8 mouse cellular contexts compared by ENCODE assay signal in genomic region chr1:155293446-155293845, GRCm38 (mm10). TPM values are rescaled to one million over a fixed set of nuclear protein-coding genes. Genes with fewer than 3 reads are reported as not detected.
A peak's percentile ranks its signal among the peaks of the same experiment; 100 is the strongest.
DNase-seq lines count a peak whose midpoint lies in the region; ATAC-seq and TF ChIP-seq lines count a peak whose summit lies in the region.

No protein-coding gene starts in this region.

- H3K4me1 ChIP-seq in forebrain, embryonic 11.5 days (replicated peaks; ENCODE audit: control insufficient read depth, insufficient read depth, low read length), result no peaks in the 10 kb centered on the region
- H3K4me1 ChIP-seq in intestine, embryonic 15.5 days (replicated peaks), result no peaks in the 10 kb centered on the region
- no peaks in the 10 kb centered on the region for H3K4me1 ChIP-seq in stomach, postnatal 0 days (replicated peaks; ENCODE audit: control insufficient read depth, insufficient read depth)

- H3K27ac ChIP-seq in gastrocnemius, adult 2 months, result no peak overlapping the region
- H3K27ac ChIP-seq in forebrain, embryonic 11.5 days (ENCODE audit: low read depth, low read length), result no peak overlapping the region
- no peak overlapping the region for H3K27ac ChIP-seq in intestine, embryonic 15.5 days
- no peak overlapping the region for H3K27ac ChIP-seq in stomach, postnatal 0 days (replicated peaks)

- H3K4me2 ChIP-seq in forebrain, embryonic 11.5 days (ENCODE audit: low read depth, low read length, severe bottlenecking), result no peak overlapping the region
- no peak overlapping the region for H3K4me2 ChIP-seq in intestine, embryonic 15.5 days (replicated peaks)
- H3K4me2 ChIP-seq in stomach, postnatal 0 days (replicated peaks; ENCODE audit: low read depth), result no peak overlapping the region

- H3K4me3 ChIP-seq in gastrocnemius, adult 2 months, result no peak overlapping the region
- H3K4me3 ChIP-seq in forebrain, embryonic 11.5 days (ENCODE audit: low read depth, low read length), result no peak overlapping the region
- no peak overlapping the region for H3K4me3 ChIP-seq in intestine, embryonic 15.5 days (replicated peaks)
- H3K4me3 ChIP-seq in stomach, postnatal 0 days (ENCODE audit: low read depth, low read length), result no peak overlapping the region

- WGBS in forebrain, embryonic 11.5 days, result 14% methylated on average over 3 of the region's 3 CpGs
- WGBS in intestine, embryonic 15.5 days, result 8% methylated on average over 3 of the region's 3 CpGs
- WGBS in stomach, postnatal 0 days, result 12% methylated on average over 3 of the region's 3 CpGs

- no peak for TF ChIP-seq POLR2A in brain, embryonic 14.5 days (IDR thresholded peaks at IDR 0.05; ENCODE audit: borderline replicate concordance, extremely low read depth, insufficient read depth, insufficient read length, poor library complexity, severe bottlenecking)

- H3K9me3 ChIP-seq in forebrain, embryonic 11.5 days (ENCODE audit: control insufficient read depth, low read length), result no peaks in the 10 kb centered on the region
- H3K9me3 ChIP-seq in intestine, embryonic 15.5 days, result no peaks in the 10 kb centered on the region
- H3K9me3 ChIP-seq in stomach, postnatal 0 days (ENCODE audit: control insufficient read depth, low read length), result no peaks in the 10 kb centered on the region

- TF ChIP-seq CTCF in gastrocnemius, adult 2 months (IDR thresholded peaks at IDR 0.05), result peak; percentile 80
- peak; percentile 48; the same call in 1 of the 2 replicates for TF ChIP-seq CTCF in brain, embryonic 14.5 days (IDR thresholded peaks at IDR 0.05; ENCODE audit: borderline replicate concordance, extremely low read depth, insufficient read depth, insufficient read length)
- peak; percentile 90 for TF ChIP-seq CTCF in stomach, postnatal 0 days (IDR thresholded peaks at IDR 0.05; ENCODE audit: low read depth)

- no peak for DNase-seq in gastrocnemius, adult 2 months
- no peak for DNase-seq in gastrocnemius, adult 8-10 months (ENCODE audit: low spot score in 2 of 2)
- peak; percentile 74 for DNase-seq in A20 (ENCODE audit: low read depth, low spot score)
- peak; percentile 92 for DNase-seq in brain, embryonic 14.5 days (ENCODE audit: low read depth)
- no peak for DNase-seq in forebrain, embryonic 11.5 days (ENCODE audit: low spot score)
- no peak for DNase-seq in stomach, postnatal 0 days (ENCODE audit: low spot score)

- peak; percentile 74 for ATAC-seq in forebrain, embryonic 11.5 days (replicated peaks; ENCODE audit: low FRiP score)
- 0 out of 2 replicates have a peak, but pooled peaks have one; percentile 58 for ATAC-seq in intestine, embryonic 15.5 days
- ATAC-seq in megakaryocyte, adult 5-6 weeks (ENCODE audit: poor library complexity, severe bottlenecking), result peak; percentile 95
- peak; percentile 57; the same call in 1 of the 2 replicates for ATAC-seq in stomach, postnatal 0 days (ENCODE audit: low FRiP score, low TSS enrichment)

- H3K36me3 ChIP-seq in forebrain, embryonic 11.5 days (ENCODE audit: control insufficient read depth, insufficient read depth, low read length), result no peaks in the 10 kb centered on the region; the same call in 1 of the 2 replicates
- H3K36me3 ChIP-seq in intestine, embryonic 15.5 days, result 0 out of 2 replicates have a peak, but pooled peaks cover 2% of the 10 kb centered on the region
- H3K36me3 ChIP-seq in stomach, postnatal 0 days (ENCODE audit: control insufficient read depth, insufficient read depth, low read length), result no peaks in the 10 kb centered on the region; the same call in 1 of the 2 replicates

- no peaks in the 10 kb centered on the region for H3K27me3 ChIP-seq in forebrain, embryonic 11.5 days (ENCODE audit: control insufficient read depth, insufficient read depth, low read length)
- H3K27me3 ChIP-seq in intestine, embryonic 15.5 days (replicated peaks), result no peaks in the 10 kb centered on the region
- no peaks in the 10 kb centered on the region for H3K27me3 ChIP-seq in stomach, postnatal 0 days (ENCODE audit: control insufficient read depth, insufficient read depth, low read length)

- TF ChIP-seq EP300 in stomach, postnatal 0 days (optimal IDR thresholded peaks at IDR 0.05), result no peak

- H3K9ac ChIP-seq in forebrain, embryonic 11.5 days (ENCODE audit: low read length), result no peak overlapping the region
- no peak overlapping the region for H3K9ac ChIP-seq in intestine, embryonic 15.5 days
- no peak overlapping the region for H3K9ac ChIP-seq in stomach, postnatal 0 days (ENCODE audit: low read length)

- intact Hi-C loops in gastrocnemius, adult 2 months (cut with DNase I), result loop anchor here (1.0 to 5.0 kb wide), 3 partner anchors 124 to 244 kb away; partner anchors contain the start of gene Xpr1

RNA-seq across cellular contexts. Expression of gene BC034090, which starts 49.2 kb away (rescaled TPM):
- total RNA-seq in gastrocnemius, adult 2 months (2021), result 1 to 10 TPM in 1 of 2 experiments, under 1 TPM in 1; 0.94 to 1.8 TPM
- total RNA-seq in gastrocnemius, adult 8-10 months (2022), result 1 to 10 TPM in 2 of 4 experiments, under 1 TPM in 2; 0.32 to 1.5 (median 1.0) TPM
- 10.4 and 13.3 TPM in 2 replicates for polyA plus RNA-seq in brain, embryonic 14.5 days (2012; rRNA removed)
- polyA plus RNA-seq in forebrain, embryonic 11.5 days (2014; fragmentation: Nextera tagmentation; extraction: Ambion mirVana), result 3.2 and 3.3 TPM in 2 replicates
- polyA plus RNA-seq in intestine, embryonic 15.5 days (2015; fragmentation: Nextera tagmentation; extraction: Ambion mirVana), result 1.7 and 2.2 TPM in 2 replicates
- not detected in 2 replicates for total RNA-seq in megakaryocyte, adult 5-6 weeks (2015)
- total RNA-seq in megakaryocyte, adult 5-6 weeks (2017), result 0.45 TPM in 1 of 2 replicates, not detected in the other
- polyA plus RNA-seq in stomach, postnatal 0 days (2015; fragmentation: Nextera tagmentation; extraction: Ambion mirVana), result 1.6 TPM in 2 replicates

Comparison
In these comparisons a context has a peak if more than half of its experiments do, and no peak if none do; other contexts are left out.
1. DNase-seq: peak in A20 (single experiment) and brain, embryonic 14.5 days (single experiment); none in gastrocnemius, adult 2 months (single experiment), gastrocnemius, adult 8-10 months (0 of 2), forebrain, embryonic 11.5 days (single experiment) and stomach, postnatal 0 days (single experiment).
2. Peak in every context shown above with its lines, with median percentiles within 50 percentile points of each other: CTCF ChIP-seq and ATAC-seq.